Mouse (Mus musculus): Measurements from ENCODE around the gene Bpifa5. TPM values are rescaled to one million over a fixed set of nuclear protein-coding genes. Genes with fewer than 3 reads are reported as not detected.

Gene Bpifa5
- total RNA-seq, 2 experiments from 2014 or later, result not detected

GRCm38 (mm10) chr2:154197036-154197435 lies 34.6 kb downstream of the Bpifa5 start:
- intact Hi-C loops (cut with DNase I; ENCODE audit: low total_unique reads), result no loop called here

GRCm38 (mm10) chr2:154204630-154205029 lies 42.2 kb downstream of the Bpifa5 start:
- no peak for DNase-seq
- intact Hi-C loops (cut with DNase I; ENCODE audit: low total_unique reads), result no loop called here

More at GRCm38 (mm10) chr2:154197036-154197435, 34.6 kb downstream of the Bpifa5 start:
- peak; percentile 1 for DNase-seq

- no peak for DNase-seq
- intact Hi-C loops (cut with DNase I; ENCODE audit: low total_unique reads), result no loop called here
These were observed 44.5 kb downstream of the Bpifa5 start for GRCm38 (mm10) chr2:154206908-154207307.

GRCm38 (mm10) chr2:154209112-154209511 lies 46.7 kb downstream of the Bpifa5 start:
- intact Hi-C loops (cut with DNase I; ENCODE audit: low total_unique reads), result no loop called here
- no peak for DNase-seq

- intact Hi-C loops (cut with DNase I; ENCODE audit: low total_unique reads), result no loop called here
- DNase-seq, result no peak
These were observed 48.7 kb downstream of the Bpifa5 start for GRCm38 (mm10) chr2:154211121-154211520.

GRCm38 (mm10) chr2:154211881-154212280 lies 49.5 kb downstream of the Bpifa5 start:
- DNase-seq, result no peak
- intact Hi-C loops (cut with DNase I; ENCODE audit: low total_unique reads), result no loop called here

- intact Hi-C loops (cut with DNase I; ENCODE audit: low total_unique reads), result loop anchor here (5.0 kb wide), 1 partner anchor 77 kb away; no protein-coding TSS in a partner anchor
- DNase-seq, result peak; percentile 72
These were observed 52.8 kb downstream of the Bpifa5 start for GRCm38 (mm10) chr2:154215191-154215590.

Other genes starting within 250 kb of the Bpifa5 start
- gene Bpifb3, start 244.4 kb upstream of the Bpifa5 start, total RNA-seq (2021), result not detected
- not detected for gene Bpifb4, start 224.4 kb upstream of the Bpifa5 start, total RNA-seq (2021)
- not detected for gene Bpifa6, start 187.7 kb upstream of the Bpifa5 start, total RNA-seq (2021)
- not detected for gene Bpifa2, start 154.3 kb upstream of the Bpifa5 start, total RNA-seq (2021)
- gene Bpifa3, start 32.3 kb upstream of the Bpifa5 start, total RNA-seq (2021), result not detected
- not detected for gene Bpifa1, start 19.7 kb upstream of the Bpifa5 start, total RNA-seq (2021)
- not detected for gene Bpifb1, start 28.2 kb downstream of the Bpifa5 start, total RNA-seq (2021)
- gene Bpifb5, start 61.1 kb downstream of the Bpifa5 start, total RNA-seq (2021), result not detected
- gene Bpifb9a, start 95.2 kb downstream of the Bpifa5 start, total RNA-seq (2021), result not detected
- not detected for gene Bpifb9b, start 144.6 kb downstream of the Bpifa5 start, total RNA-seq (2021)
- gene Cdk5rap1, start 210.4 kb downstream of the Bpifa5 start, total RNA-seq (2021), result 10 to 100 TPM in 1 of 2 experiments, 1 to 10 TPM in 1; 8.9 to 12.1 TPM
- 100 to 1,000 TPM; 146 to 210 TPM for gene Snta1, start 245.5 kb downstream of the Bpifa5 start, total RNA-seq (2021)